In genomic region chr2:4017528-4018288, GRCm38 (mm10) we compare ENCODE assay signal across 8 mouse cellular contexts. TPM values are rescaled to one million over a fixed set of nuclear protein-coding genes. Genes with fewer than 3 reads are reported as not detected.
DNase-seq lines count a peak whose midpoint lies in the region; ATAC-seq and TF ChIP-seq lines count a peak whose summit lies in the region.

Gene Frmd4a, plus strand, starts transcription at chr2:4017717.

- WGBS in thymus, adult 2 months: 71% methylated on average over 8 of the region's 8 CpGs
- 24% methylated on average over 8 of the region's 8 CpGs for WGBS in limb, embryonic 11.5 days

- no peak for TF ChIP-seq CTCF in thymus, adult 2 months (IDR thresholded peaks at IDR 0.05; ENCODE audit: borderline replicate concordance, control insufficient read depth, extremely low read depth, insufficient read depth, low read length, poor library complexity)

- 0 out of 2 replicates have a peak within 1 kb of the TSS, but pooled peaks have one; percentile 17 for H3K9ac ChIP-seq in limb, embryonic 11.5 days (ENCODE audit: low read length)

- H3K27ac ChIP-seq in thymus, adult 2 months (ENCODE audit: control insufficient read depth, insufficient read depth, low read length): no peak within 1 kb of the TSS
- 0 out of 2 replicates have a peak within 1 kb of the TSS, but pooled peaks have one; percentile 47 for H3K27ac ChIP-seq in limb, embryonic 11.5 days (replicated peaks; ENCODE audit: low read depth, low read length)

- H3K4me1 ChIP-seq in thymus, adult 2 months (replicated peaks; ENCODE audit: control insufficient read depth, insufficient read depth, low read length): no peaks in the 10 kb centered on the region
- H3K4me1 ChIP-seq in limb, embryonic 11.5 days (ENCODE audit: control insufficient read depth, insufficient read depth, low read length): peaks cover 23% of the 10 kb centered on the region

- H3K27me3 ChIP-seq in thymus, adult 2 months (ENCODE audit: control insufficient read depth, insufficient read depth, low read length): no peaks in the 10 kb centered on the region
- no peaks in the 10 kb centered on the region for H3K27me3 ChIP-seq in limb, embryonic 11.5 days (ENCODE audit: control insufficient read depth, insufficient read depth, low read length)

- no peak for DNase-seq in cerebellum, adult 8-10 months
- no peak for DNase-seq in thymus, adult 2 months
- DNase-seq in thymus, postnatal 36 days: no peak
- no peak for DNase-seq in limb, embryonic 11.5 days (ENCODE audit: low spot score)
- DNase-seq in retina, postnatal 1 day: peak; percentile 18
- no peak for DNase-seq in spleen, adult 12 weeks (ENCODE audit: low spot score)

- H3K4me2 ChIP-seq in limb, embryonic 11.5 days (ENCODE audit: low read depth, severe bottlenecking): peak within 1 kb of the TSS; percentile 32

- H3K36me3 ChIP-seq in thymus, adult 2 months (ENCODE audit: control insufficient read depth, insufficient read depth, low read length): no peaks in the 10 kb centered on the region
- no peaks in the 10 kb centered on the region for H3K36me3 ChIP-seq in limb, embryonic 11.5 days (ENCODE audit: control insufficient read depth, insufficient read depth, low read length)

- no peak within 1 kb of the TSS for H3K4me3 ChIP-seq in thymus, adult 2 months (ENCODE audit: control insufficient read depth, insufficient read depth, low read length)
- no peak within 1 kb of the TSS for H3K4me3 ChIP-seq in limb, embryonic 11.5 days (ENCODE audit: low read depth, low read length)

- H3K9me3 ChIP-seq in limb, embryonic 11.5 days (ENCODE audit: control insufficient read depth, low read length): no peaks in the 10 kb centered on the region

- ATAC-seq in cerebellum, adult (ENCODE audit: insufficient number of reproducible peaks, low FRiP score, low TSS enrichment): 0 out of 2 replicates have a peak, but pooled peaks have one; percentile 33
- no peak for ATAC-seq in hematopoietic stem cell, adult 5-6 weeks (replicated peaks in 1 of 2; ENCODE audit: insufficient read depth in 1 of 2, low FRiP score in 2 of 2, low TSS enrichment in 1 of 2, low read depth in 1 of 2, poor library complexity in 2 of 2, severe bottlenecking in 2 of 2)
- peak; percentile 26; the same call in 1 of the 2 replicates for ATAC-seq in limb, embryonic 11.5 days (ENCODE audit: insufficient number of reproducible peaks, low FRiP score, low TSS enrichment, low read depth)

- TF ChIP-seq POLR2A in thymus, adult 2 months (IDR thresholded peaks at IDR 0.05; ENCODE audit: control insufficient read depth, extremely low read depth, insufficient read depth, low read length, poor library complexity): no peak

RNA-seq across cellular contexts. Expression of gene Frmd4a, which starts in this region (rescaled TPM):
- polyA plus RNA-seq in thymus, adult 2 months (2012; rRNA removed): 16.8 and 17.5 TPM in 2 replicates
- 26.2 and 27.8 TPM in 2 replicates for total RNA-seq in hematopoietic stem cell, adult 5-6 weeks (2017)
- polyA plus RNA-seq in limb, embryonic 11.5 days (2014; fragmentation: Nextera tagmentation; extraction: Ambion mirVana): 65.3 and 72.6 TPM in 2 replicates

Comparison
In these comparisons a context has a peak if more than half of its experiments do, and no peak if none do; other contexts are left out.
1. ATAC-seq: peak in cerebellum, adult (single experiment) and limb, embryonic 11.5 days (single experiment); none in hematopoietic stem cell, adult 5-6 weeks (0 of 2).